Comparison of ENCODE assay signal across 23 mouse cellular contexts in genomic region chr4:109094269-109094668, GRCm38 (mm10).
A peak's percentile ranks its signal among the peaks of the same experiment; 100 is the strongest.
DNase-seq lines count a peak whose midpoint lies in the region; ATAC-seq and TF ChIP-seq lines count a peak whose summit lies in the region.
"Had no signal": no experiment of that assay in that cellular context is flagged by ENCODE, and none has a peak within 500 bp of the region (broad histone marks: within the 10 kb centered on the region; RNA-seq: fewer than 3 reads in every experiment).

No protein-coding gene starts in this region.

- H3K9me3 ChIP-seq in heart, embryonic 13.5 days: no peaks in the 10 kb centered on the region
- no peaks in the 10 kb centered on the region for H3K9me3 ChIP-seq in megakaryocyte, embryonic 14.5 days
- H3K9me3 ChIP-seq: embryonic facial prominence, embryonic 13.5 days; forebrain, embryonic 10.5 days; forebrain, embryonic 15.5 days; midbrain, embryonic 13.5 days; stomach, embryonic 15.5 days had no signal

- peaks cover 33% of the 10 kb centered on the region for H3K4me1 ChIP-seq in heart, embryonic 13.5 days
- H3K4me1 ChIP-seq in megakaryocyte, embryonic 14.5 days: peaks cover 65% of the 10 kb centered on the region
- H3K4me1 ChIP-seq: embryonic facial prominence, embryonic 13.5 days; forebrain, embryonic 10.5 days; midbrain, embryonic 13.5 days; stomach, embryonic 15.5 days had no signal

- H3K4me2 ChIP-seq in heart, embryonic 13.5 days: no peak overlapping the region
- H3K4me2 ChIP-seq: embryonic facial prominence, embryonic 13.5 days; forebrain, embryonic 15.5 days; hindbrain, embryonic 14.5 days; midbrain, embryonic 13.5 days; stomach, embryonic 15.5 days had no signal

- H3K27me3 ChIP-seq in heart, embryonic 13.5 days (replicated peaks): no peaks in the 10 kb centered on the region
- no peaks in the 10 kb centered on the region for H3K27me3 ChIP-seq in megakaryocyte, embryonic 14.5 days (replicated peaks)
- H3K27me3 ChIP-seq: embryonic facial prominence, embryonic 13.5 days; forebrain, embryonic 15.5 days; midbrain, embryonic 13.5 days; stomach, embryonic 15.5 days had no signal

- no peak; the same call in 1 of the 2 replicates for ATAC-seq in heart, embryonic 13.5 days (ENCODE audit: extremely low read depth, insufficient number of reproducible peaks, low FRiP score, low TSS enrichment)
- no peak for ATAC-seq in megakaryocyte, adult 5-6 weeks (ENCODE audit: poor library complexity, severe bottlenecking)
- ATAC-seq: activated CD4-positive, CD25-positive, alpha-beta regulatory T cell, adult 4 months; forebrain, embryonic 15.5 days; midbrain, embryonic 13.5 days had no signal

- 34% methylated on average over 2 of the region's 2 CpGs for WGBS in heart, embryonic 13.5 days

- H3K36me3 ChIP-seq in heart, embryonic 13.5 days: peaks cover 14% of the 10 kb centered on the region
- peaks cover 74% of the 10 kb centered on the region for H3K36me3 ChIP-seq in megakaryocyte, embryonic 14.5 days (replicated peaks; ENCODE audit: low read length)
- H3K36me3 ChIP-seq: forebrain, embryonic 10.5 days; forebrain, embryonic 15.5 days had no signal

- peak overlapping the region; percentile 50 for H3K27ac ChIP-seq in heart, embryonic 13.5 days (replicated peaks)
- peak overlapping the region; percentile 19; the same call in 1 of the 2 replicates for H3K27ac ChIP-seq in layer of hippocampus, adult 2 months
- H3K27ac ChIP-seq: embryonic facial prominence, embryonic 13.5 days; forebrain, embryonic 10.5 days; forebrain, embryonic 15.5 days; hindbrain, embryonic 14.5 days; midbrain, embryonic 13.5 days; stomach, embryonic 15.5 days had no signal

- intact Hi-C loops in heart, postnatal 10 days (cut with DNase I): no loop called here

- TF ChIP-seq CTCF in layer of hippocampus, adult 2 months (conservative IDR thresholded peaks at IDR 0.05): no peak

- no peak overlapping the region for H3K4me3 ChIP-seq in heart, embryonic 13.5 days
- no peak overlapping the region for H3K4me3 ChIP-seq in layer of hippocampus, adult 2 months
- H3K4me3 ChIP-seq in megakaryocyte, embryonic 14.5 days (replicated peaks): peak overlapping the region; percentile 23
- H3K4me3 ChIP-seq: embryonic facial prominence, embryonic 13.5 days; forebrain, embryonic 10.5 days; forebrain, embryonic 15.5 days; midbrain, embryonic 13.5 days; stomach, embryonic 15.5 days had no signal

- DNase-seq in heart, postnatal 10 days: no peak
- no peak for DNase-seq in layer of hippocampus, adult 2 months (ENCODE audit: low spot score in 2 of 2)
- DNase-seq in layer of hippocampus, postnatal 25 days (ENCODE audit: extremely low spot score in 1 of 2, low spot score in 1 of 2): no peak
- DNase-seq: adrenal gland, adult 2 months; adrenal gland, postnatal 36 days; B cell, adult 2 months; cerebellum, adult 18-20 months; cerebellum, postnatal 10 days; kidney, adult 9 months; kidney, postnatal 10 days; layer of hippocampus, adult 9-11 months; lung, postnatal 36 days; right cerebral cortex, postnatal 25 days had no signal

- H3K9ac ChIP-seq in heart, embryonic 13.5 days: no peak overlapping the region
- H3K9ac ChIP-seq: embryonic facial prominence, embryonic 13.5 days; forebrain, embryonic 15.5 days; hindbrain, embryonic 14.5 days; midbrain, embryonic 13.5 days; stomach, embryonic 15.5 days had no signal
